Mouse (Mus musculus): ENCODE data around the gene Olfr23.
"Not testable (repeated sequence)": the region's sequence is repeated elsewhere in the genome, so short reads cannot be mapped to it uniquely, and the experiment has no call there.

Olfr23 gene

GRCm38 (mm10) chr11:73936377-73936776 is at the start of gene Olfr23:
TSS of gene Olfr23 (plus strand) at chr11:73936677.
- DNase-seq = no peak

- no peak for DNase-seq
These were observed 45.8 kb upstream of the Olfr23 start, which contains the start of gene Olfr394 for GRCm38 (mm10) chr11:73890671-73891070. TSS of gene Olfr394 (minus strand) at chr11:73890771.

- DNase-seq = not testable (repeated sequence)
These were observed 27.3 kb upstream of the Olfr23 start, which contains the start of gene Olfr395 for GRCm38 (mm10) chr11:73909199-73909598. TSS of gene Olfr395 (minus strand) at chr11:73909299.

- no peak for DNase-seq
These were observed 24.0 kb downstream of the Olfr23 start, which contains the start of gene Olfr397 for GRCm38 (mm10) chr11:73960517-73960916. TSS of gene Olfr397 (plus strand) at chr11:73960817.

GRCm38 (mm10) chr11:73990307-73990706 is 53.8 kb downstream of the Olfr23 start, which contains the start of gene Olfr398:
TSS of gene Olfr398 (minus strand) at chr11:73990407.
- DNase-seq = no peak
